8 mouse cellular contexts compared by ENCODE assay signal in the genomic region with DNA sequence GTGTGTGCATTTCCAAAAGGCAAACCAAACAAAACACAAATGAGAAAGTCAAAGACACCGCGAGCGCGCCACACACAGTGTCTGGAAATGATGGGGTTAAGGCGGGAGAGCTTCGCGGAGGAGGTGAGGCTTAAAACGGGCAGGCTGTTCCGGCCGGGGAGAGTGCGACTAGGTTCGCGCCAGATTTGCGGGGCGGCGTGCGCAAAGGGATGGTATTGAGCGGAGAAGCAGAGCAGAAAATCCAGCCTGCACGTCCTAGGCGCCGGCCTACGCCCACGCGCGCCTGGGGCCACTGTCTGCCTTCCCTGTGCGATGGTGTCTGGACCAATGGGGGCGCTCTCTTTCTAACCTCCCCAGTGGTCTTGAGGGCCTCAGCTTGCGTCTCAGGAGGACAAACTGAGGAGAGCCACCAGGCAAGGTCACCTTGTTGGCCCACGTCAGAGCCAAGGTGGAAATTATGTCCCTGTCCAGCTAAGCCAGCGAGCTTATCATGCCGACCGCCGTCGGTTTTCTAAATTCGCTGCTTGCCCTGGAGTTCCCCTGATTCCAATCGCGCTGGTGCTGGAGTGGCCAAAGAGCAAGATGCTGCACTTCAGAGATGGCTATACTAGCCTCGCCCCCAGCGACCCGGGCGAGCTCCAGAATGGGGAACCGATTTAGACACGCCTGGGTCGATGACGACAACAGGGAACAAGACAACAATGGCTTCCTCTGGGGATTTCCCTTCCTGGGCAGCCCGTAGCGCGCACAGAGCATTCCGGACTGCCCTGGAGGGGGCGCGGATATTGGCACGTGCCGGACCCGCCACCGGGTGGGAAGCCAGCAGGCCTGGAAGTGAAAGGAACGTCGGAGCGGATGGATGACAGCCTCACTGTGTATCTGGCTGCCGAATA. TPM values are rescaled to one million over a fixed set of nuclear protein-coding genes. Genes with fewer than 3 reads are reported as not detected.
DNase-seq lines count a peak whose midpoint lies in the region; ATAC-seq and TF ChIP-seq lines count a peak whose summit lies in the region.

No protein-coding gene starts in this region.

- peaks cover 14% of the 10 kb centered on the region; the same call in 1 of the 2 replicates for H3K4me1 ChIP-seq in forebrain, embryonic 14.5 days (ENCODE audit: control insufficient read depth, insufficient read depth, low read length)
- peaks cover 6% of the 10 kb centered on the region for H3K4me1 ChIP-seq in hindbrain, embryonic 11.5 days (replicated peaks; ENCODE audit: control insufficient read depth, insufficient read depth, low read length)
- H3K4me1 ChIP-seq in small intestine, adult 2 months (ENCODE audit: control insufficient read depth, insufficient read depth, insufficient read length, low read length), result peaks cover 16% of the 10 kb centered on the region

- H3K4me3 ChIP-seq in forebrain, embryonic 14.5 days (ENCODE audit: low read depth, low read length), result peak overlapping the region; percentile 18
- H3K4me3 ChIP-seq in hindbrain, embryonic 11.5 days (ENCODE audit: low read depth, low read length), result peak overlapping the region; percentile 23
- H3K4me3 ChIP-seq in small intestine, adult 2 months (ENCODE audit: low read depth, low read length), result peak overlapping the region; percentile 47

- peak; percentile 80 for DNase-seq in CD4-positive helper T cell, adult 2 months (ENCODE audit: low read depth, low spot score)
- peak; percentile 85 for DNase-seq in ZHBTc4 (ENCODE audit: low read depth, low spot score)
- DNase-seq in forebrain, embryonic 14.5 days (ENCODE audit: low spot score), result no peak
- peak; percentile 61 for DNase-seq in hindbrain, embryonic 11.5 days (ENCODE audit: low spot score)
- peak; percentile 36 for DNase-seq in left cerebral cortex, postnatal 4 days
- no peak for DNase-seq in cerebellum, adult 11-12 months

- under 1% methylated on average over 59 of the region's 59 CpGs for WGBS in forebrain, embryonic 14.5 days
- WGBS in hindbrain, embryonic 11.5 days, result under 1% methylated on average over 59 of the region's 59 CpGs
- WGBS in small intestine, adult 2 months, result under 1% methylated on average over 59 of the region's 59 CpGs

- no peaks in the 10 kb centered on the region for H3K9me3 ChIP-seq in forebrain, embryonic 14.5 days (replicated peaks; ENCODE audit: control insufficient read depth, low read length)
- H3K9me3 ChIP-seq in hindbrain, embryonic 11.5 days (ENCODE audit: control insufficient read depth, low read length), result no peaks in the 10 kb centered on the region

- H3K36me3 ChIP-seq in forebrain, embryonic 14.5 days (ENCODE audit: control insufficient read depth, insufficient read depth, low read length), result no peaks in the 10 kb centered on the region
- no peaks in the 10 kb centered on the region for H3K36me3 ChIP-seq in hindbrain, embryonic 11.5 days (ENCODE audit: control insufficient read depth, insufficient read depth, low read length)
- no peaks in the 10 kb centered on the region for H3K36me3 ChIP-seq in small intestine, adult 2 months (ENCODE audit: control insufficient read depth, insufficient read depth, low read length)

- H3K27ac ChIP-seq in forebrain, embryonic 14.5 days (ENCODE audit: low read depth, low read length), result no peak overlapping the region
- H3K27ac ChIP-seq in hindbrain, embryonic 11.5 days (ENCODE audit: low read depth, low read length), result no peak overlapping the region
- no peak overlapping the region for H3K27ac ChIP-seq in small intestine, adult 2 months (ENCODE audit: insufficient read depth, low read depth, low read length)

- intact Hi-C loops in left cerebral cortex, postnatal 4 days (cut with DNase I), result no loop called here

- TF ChIP-seq POLR2A in small intestine, adult 2 months (IDR thresholded peaks at IDR 0.05; ENCODE audit: low read depth, low read length), result no peak

- peak overlapping the region; percentile 35 for H3K4me2 ChIP-seq in forebrain, embryonic 14.5 days (ENCODE audit: low read length)
- peak overlapping the region; percentile 37 for H3K4me2 ChIP-seq in hindbrain, embryonic 11.5 days (replicated peaks; ENCODE audit: low read depth, low read length)

- H3K9ac ChIP-seq in forebrain, embryonic 14.5 days (ENCODE audit: low read length), result no peak overlapping the region
- H3K9ac ChIP-seq in hindbrain, embryonic 11.5 days (ENCODE audit: low read depth, low read length), result no peak overlapping the region

- peaks cover 71% of the 10 kb centered on the region for H3K27me3 ChIP-seq in forebrain, embryonic 14.5 days (replicated peaks; ENCODE audit: control insufficient read depth, insufficient read depth, low read length)
- H3K27me3 ChIP-seq in hindbrain, embryonic 11.5 days (ENCODE audit: control insufficient read depth, insufficient read depth, low read length), result peaks cover 71% of the 10 kb centered on the region
- peaks cover 58% of the 10 kb centered on the region for H3K27me3 ChIP-seq in small intestine, adult 2 months (ENCODE audit: control insufficient read depth, insufficient read depth, low read length)

- no peak for ATAC-seq in forebrain, embryonic 14.5 days
- 0 out of 2 replicates have a peak, but pooled peaks have one; percentile 22 for ATAC-seq in hindbrain, embryonic 11.5 days (ENCODE audit: low FRiP score)
- ATAC-seq in megakaryocyte progenitor cell, adult 5-6 weeks (replicated peaks; ENCODE audit: poor library complexity), result peak; percentile 89

- no peak for TF ChIP-seq CTCF in small intestine, adult 2 months (IDR thresholded peaks at IDR 0.05; ENCODE audit: extremely low read depth, insufficient read length, insufficient replicate concordance, low read depth, low read length)

RNA-seq across cellular contexts. Expression of a gene that starts 11.0 kb away (rescaled TPM):
- polyA plus RNA-seq in forebrain, embryonic 14.5 days (2014; fragmentation: Nextera tagmentation; extraction: Ambion mirVana), result not detected in 2 replicates
- polyA plus RNA-seq in hindbrain, embryonic 11.5 days (2014; fragmentation: Nextera tagmentation; extraction: Ambion mirVana), result not detected in 2 replicates
- total RNA-seq in left cerebral cortex, postnatal 4 days (2021), result not detected
- not detected in 2 replicates for total RNA-seq in megakaryocyte progenitor cell, adult 5-6 weeks (2015)
- not detected in 2 replicates for total RNA-seq in megakaryocyte progenitor cell, adult 5-6 weeks (2017)
- not detected in 2 replicates for polyA plus RNA-seq in small intestine, adult 2 months (2012; rRNA removed)

RNA-seq across cellular contexts. Expression of a gene that starts 13.0 kb away (rescaled TPM):
- 2.0 TPM in 2 replicates for polyA plus RNA-seq in forebrain, embryonic 14.5 days (2014; fragmentation: Nextera tagmentation; extraction: Ambion mirVana)
- 8.4 and 9.2 TPM in 2 replicates for polyA plus RNA-seq in hindbrain, embryonic 11.5 days (2014; fragmentation: Nextera tagmentation; extraction: Ambion mirVana)
- total RNA-seq in left cerebral cortex, postnatal 4 days (2021), result 10 to 100 TPM; 11.9 to 14.1 TPM
- total RNA-seq in megakaryocyte progenitor cell, adult 5-6 weeks (2015), result not detected in 2 replicates
- not detected in 2 replicates for total RNA-seq in megakaryocyte progenitor cell, adult 5-6 weeks (2017)
- 0.15 and 0.17 TPM in 2 replicates for polyA plus RNA-seq in small intestine, adult 2 months (2012; rRNA removed)

RNA-seq across cellular contexts. Expression of a gene that starts 21.5 kb away (rescaled TPM):
- not detected in 2 replicates for polyA plus RNA-seq in forebrain, embryonic 14.5 days (2014; fragmentation: Nextera tagmentation; extraction: Ambion mirVana)
- 0.10 TPM in 1 of 2 replicates, not detected in the other for polyA plus RNA-seq in hindbrain, embryonic 11.5 days (2014; fragmentation: Nextera tagmentation; extraction: Ambion mirVana)
- not detected for total RNA-seq in left cerebral cortex, postnatal 4 days (2021)
- not detected in 2 replicates for total RNA-seq in megakaryocyte progenitor cell, adult 5-6 weeks (2015)
- not detected in 2 replicates for total RNA-seq in megakaryocyte progenitor cell, adult 5-6 weeks (2017)
- not detected in 2 replicates for polyA plus RNA-seq in small intestine, adult 2 months (2012; rRNA removed)

RNA-seq across cellular contexts. Expression of a gene that starts 40.5 kb away (rescaled TPM):
- polyA plus RNA-seq in forebrain, embryonic 14.5 days (2014; fragmentation: Nextera tagmentation; extraction: Ambion mirVana), result 16.5 and 19.4 TPM in 2 replicates
- polyA plus RNA-seq in hindbrain, embryonic 11.5 days (2014; fragmentation: Nextera tagmentation; extraction: Ambion mirVana), result 19.7 and 19.8 TPM in 2 replicates
- total RNA-seq in left cerebral cortex, postnatal 4 days (2021), result 10 to 100 TPM; 34.1 to 37.6 TPM
- total RNA-seq in megakaryocyte progenitor cell, adult 5-6 weeks (2015), result 43.4 and 51.2 TPM in 2 replicates
- 28.6 and 28.9 TPM in 2 replicates for total RNA-seq in megakaryocyte progenitor cell, adult 5-6 weeks (2017)
- polyA plus RNA-seq in small intestine, adult 2 months (2012; rRNA removed), result 15.4 and 17.5 TPM in 2 replicates

RNA-seq across cellular contexts. Expression of a gene that starts 43.6 kb away (rescaled TPM):
- polyA plus RNA-seq in forebrain, embryonic 14.5 days (2014; fragmentation: Nextera tagmentation; extraction: Ambion mirVana), result not detected in 2 replicates
- not detected in 2 replicates for polyA plus RNA-seq in hindbrain, embryonic 11.5 days (2014; fragmentation: Nextera tagmentation; extraction: Ambion mirVana)
- not detected for total RNA-seq in left cerebral cortex, postnatal 4 days (2021)
- total RNA-seq in megakaryocyte progenitor cell, adult 5-6 weeks (2015), result not detected in 2 replicates
- not detected in 2 replicates for total RNA-seq in megakaryocyte progenitor cell, adult 5-6 weeks (2017)
- not detected in 2 replicates for polyA plus RNA-seq in small intestine, adult 2 months (2012; rRNA removed)

Comparison
In these comparisons a context has a peak if more than half of its experiments do, and no peak if none do; other contexts are left out.
1. DNase-seq: peak in CD4-positive helper T cell, adult 2 months (single experiment), ZHBTc4 (single experiment), hindbrain, embryonic 11.5 days (single experiment) and left cerebral cortex, postnatal 4 days (single experiment); none in forebrain, embryonic 14.5 days (single experiment) and cerebellum, adult 11-12 months (single experiment).
2. Peak in every context shown above with its lines, with median percentiles within 50 percentile points of each other: H3K4me3 ChIP-seq.